Comparison of ENCODE assay signal across 8 mouse cellular contexts in the genomic region with DNA sequence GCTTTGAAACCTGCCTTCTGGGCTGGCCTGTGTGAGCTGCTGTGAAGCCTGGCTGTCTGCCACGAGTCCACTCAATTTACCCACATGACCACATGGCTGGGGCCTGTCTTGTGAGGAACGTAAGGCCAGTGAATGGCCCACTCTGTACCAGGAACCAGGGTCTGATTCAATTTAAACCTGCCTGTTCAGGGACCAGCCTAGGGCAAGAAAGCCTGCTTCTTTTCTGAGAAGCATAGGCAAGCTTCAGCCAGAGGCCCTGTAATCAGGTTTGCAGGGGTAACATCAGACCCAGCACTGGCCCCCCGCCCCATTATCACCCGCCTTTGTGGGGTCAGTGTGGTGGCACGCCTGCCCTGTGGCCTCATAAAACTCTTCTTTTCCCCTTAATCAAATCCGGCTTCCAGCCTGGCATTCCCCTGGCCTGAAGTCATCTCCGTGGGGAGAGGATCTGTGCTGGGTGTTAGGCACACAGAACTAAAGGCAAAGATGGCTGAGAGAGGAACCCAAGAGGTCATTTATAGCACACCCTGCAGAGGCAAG.
DNase-seq lines count a peak whose midpoint lies in the region; ATAC-seq and TF ChIP-seq lines count a peak whose summit lies in the region.
"Had no signal": no experiment of that assay in that cellular context is flagged by ENCODE, and none has a peak within 500 bp of the region (broad histone marks: within the 10 kb centered on the region; RNA-seq: fewer than 3 reads in every experiment).

No protein-coding gene starts in this region.

- H3K27ac ChIP-seq in heart, embryonic 14.5 days (replicated peaks in 1 of 2; ENCODE audit: control insufficient read depth in 1 of 2, insufficient read depth in 1 of 2, low read depth in 2 of 2, low read length in 2 of 2): peak overlapping the region; percentile 66 to 67; a peak in 3 of 4 replicates
- H3K27ac ChIP-seq in midbrain, postnatal 0 days (ENCODE audit: low read depth, low read length): no peak overlapping the region
- H3K27ac ChIP-seq: liver, embryonic 14.5 days had no signal

- TF ChIP-seq POLR2A in brain, embryonic 14.5 days (IDR thresholded peaks at IDR 0.05; ENCODE audit: borderline replicate concordance, extremely low read depth, insufficient read depth, insufficient read length, poor library complexity, severe bottlenecking): no peak

- H3K27me3 ChIP-seq in heart, embryonic 14.5 days (ENCODE audit: control insufficient read depth, insufficient read depth, low read length): no peaks in the 10 kb centered on the region
- H3K27me3 ChIP-seq in midbrain, postnatal 0 days (ENCODE audit: insufficient read depth, low read length): no peaks in the 10 kb centered on the region

- no peaks in the 10 kb centered on the region for H3K36me3 ChIP-seq in heart, embryonic 14.5 days (ENCODE audit: control insufficient read depth, insufficient read depth, low read length)
- no peaks in the 10 kb centered on the region for H3K36me3 ChIP-seq in midbrain, postnatal 0 days (ENCODE audit: insufficient read depth, low read length)

- H3K9me3 ChIP-seq in heart, embryonic 14.5 days (ENCODE audit: control insufficient read depth, low read length): no peaks in the 10 kb centered on the region
- H3K9me3 ChIP-seq in midbrain, postnatal 0 days (ENCODE audit: low read length): no peaks in the 10 kb centered on the region

- WGBS in heart, embryonic 14.5 days: 23% methylated on average over 7 of the region's 7 CpGs
- 47% methylated on average over 7 of the region's 7 CpGs for WGBS in midbrain, postnatal 0 days

- DNase-seq in adrenal gland, adult (ENCODE audit: inconsistent age in 2 of 2, low spot score in 1 of 2): peak; percentile 61 to 66
- peak; percentile 92 for DNase-seq in brain, embryonic 14.5 days (ENCODE audit: low read depth)
- peak; percentile 16 to 40 for DNase-seq in kidney, postnatal 36 days
- peak; percentile 80 for DNase-seq in midbrain, postnatal 0 days (ENCODE audit: low spot score)
- DNase-seq in thymus, postnatal 4 days: no peak
- no peak for DNase-seq in layer of hippocampus, adult 8-10 months (ENCODE audit: low spot score in 2 of 2)

- TF ChIP-seq CTCF in brain, embryonic 14.5 days (IDR thresholded peaks at IDR 0.05; ENCODE audit: borderline replicate concordance, extremely low read depth, insufficient read depth, insufficient read length): no peak
- no peak for TF ChIP-seq CTCF in midbrain, postnatal 0 days (IDR thresholded peaks at IDR 0.05)

- H3K9ac ChIP-seq in heart, embryonic 14.5 days (ENCODE audit: low read length): no peak overlapping the region
- H3K9ac ChIP-seq in midbrain, postnatal 0 days (replicated peaks; ENCODE audit: low read length, poor library complexity, severe bottlenecking): no peak overlapping the region; the same call in 1 of the 2 replicates
- H3K9ac ChIP-seq: liver, embryonic 14.5 days had no signal

- no peak overlapping the region for H3K4me2 ChIP-seq in heart, embryonic 14.5 days (ENCODE audit: low read length)
- no peak overlapping the region for H3K4me2 ChIP-seq in midbrain, postnatal 0 days (ENCODE audit: low read depth, low read length, poor library complexity, severe bottlenecking)

- ATAC-seq in heart, embryonic 14.5 days (ENCODE audit: insufficient number of reproducible peaks, insufficient read depth, low FRiP score, low read depth): peak; percentile 82
- ATAC-seq in midbrain, postnatal 0 days (ENCODE audit: low FRiP score): no peak; the same call in 1 of the 2 replicates

- H3K4me1 ChIP-seq in heart, embryonic 14.5 days (ENCODE audit: control insufficient read depth in 2 of 2, insufficient read depth in 2 of 2, low read length in 2 of 2): peaks cover 10 to 12% of the 10 kb centered on the region in 2 experiments
- peaks cover 9% of the 10 kb centered on the region; the same call in 1 of the 2 replicates for H3K4me1 ChIP-seq in midbrain, postnatal 0 days (ENCODE audit: insufficient read depth, low read length)

- H3K4me3 ChIP-seq in heart, embryonic 14.5 days (ENCODE audit: control insufficient read depth in 1 of 2, insufficient read depth in 1 of 2, low read depth in 1 of 2, low read length in 2 of 2): no peak overlapping the region
- no peak overlapping the region for H3K4me3 ChIP-seq in midbrain, postnatal 0 days (ENCODE audit: low read depth, low read length)

Comparison
In these comparisons a context has a peak if more than half of its experiments do, and no peak if none do; other contexts are left out.
1. DNase-seq: peak in adrenal gland, adult (2 of 2), brain, embryonic 14.5 days (single experiment), kidney, postnatal 36 days (2 of 2) and midbrain, postnatal 0 days (single experiment); none in thymus, postnatal 4 days (single experiment) and layer of hippocampus, adult 8-10 months (0 of 2).